ENCODE assay signal across 29 mouse cellular contexts in the genomic region with DNA sequence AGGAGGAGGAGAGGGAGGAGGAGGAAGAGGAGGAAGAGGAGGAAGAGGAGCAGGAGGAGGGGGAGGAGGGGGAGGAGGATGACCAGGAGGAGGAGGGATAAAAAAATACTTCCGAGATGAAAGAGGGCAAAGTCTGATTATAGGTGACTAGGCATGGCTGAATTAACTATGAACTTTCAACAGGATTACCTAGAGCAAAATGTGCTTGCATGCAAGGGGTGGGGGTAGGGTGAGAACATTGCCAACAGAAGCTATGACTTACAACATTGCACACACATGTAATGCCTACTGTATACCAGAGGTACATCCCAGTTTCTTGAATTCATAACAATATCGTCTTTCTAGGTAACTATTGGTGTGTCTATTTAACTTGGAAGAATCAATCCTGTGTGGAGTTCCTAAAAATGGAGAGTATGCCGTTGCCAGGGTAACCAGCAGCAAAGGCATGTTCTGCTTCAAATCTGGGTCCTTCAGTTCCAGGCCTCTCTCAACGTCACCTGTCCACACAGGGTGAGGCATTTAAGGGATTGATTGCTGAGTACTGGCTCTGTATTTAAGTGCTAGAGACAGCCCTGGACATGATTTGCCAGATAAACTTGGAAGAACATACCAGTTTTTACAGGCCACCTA. TPM values are rescaled to one million over a fixed set of nuclear protein-coding genes. Genes with fewer than 3 reads are reported as not detected.
DNase-seq lines count a peak whose midpoint lies in the region; ATAC-seq and TF ChIP-seq lines count a peak whose summit lies in the region.
"Had no signal": no experiment of that assay in that cellular context is flagged by ENCODE, and none has a peak within 500 bp of the region (broad histone marks: within the 10 kb centered on the region; RNA-seq: fewer than 3 reads in every experiment).

No protein-coding gene starts in this region.

- H3K4me1 ChIP-seq in intestine, postnatal 0 days (replicated peaks; ENCODE audit: control insufficient read depth, insufficient read depth, low read length), result no peaks in the 10 kb centered on the region; the same call in 1 of the 2 replicates
- no peaks in the 10 kb centered on the region for H3K4me1 ChIP-seq in intestine, embryonic 16.5 days (ENCODE audit: control insufficient read depth, insufficient read depth, low read length)
- H3K4me1 ChIP-seq in midbrain, postnatal 0 days (ENCODE audit: insufficient read depth, low read length), result no peaks in the 10 kb centered on the region
- H3K4me1 ChIP-seq in midbrain, embryonic 15.5 days, result no peaks in the 10 kb centered on the region
- H3K4me1 ChIP-seq: embryonic facial prominence, embryonic 15.5 days; heart, embryonic 12.5 days; hindbrain, embryonic 12.5 days; limb, embryonic 13.5 days; midbrain, embryonic 12.5 days had no signal

- peak; percentile 9 for DNase-seq in layer of hippocampus, adult 11-12 months (ENCODE audit: low spot score)
- DNase-seq in layer of hippocampus, postnatal 10 days (ENCODE audit: low spot score in 2 of 2), result no peak
- peak; percentile 8 for DNase-seq in midbrain, postnatal 0 days (ENCODE audit: low spot score)
- DNase-seq in heart, postnatal 36 days, result no peak
- DNase-seq: adrenal gland, postnatal 25 days; cerebellum, adult 9-10 months; gastrocnemius, postnatal 25 days; heart, adult 18-20 months; heart, postnatal 10 days; lung, embryonic 14.5 days; spleen, adult 18-20 months had no signal

- H3K27ac ChIP-seq in intestine, postnatal 0 days (ENCODE audit: low read depth, low read length), result no peak overlapping the region
- no peak overlapping the region for H3K27ac ChIP-seq in intestine, embryonic 16.5 days (ENCODE audit: low read length)
- no peak overlapping the region for H3K27ac ChIP-seq in midbrain, postnatal 0 days (ENCODE audit: low read depth, low read length)
- H3K27ac ChIP-seq in midbrain, embryonic 15.5 days, result no peak overlapping the region
- H3K27ac ChIP-seq: embryonic facial prominence, embryonic 15.5 days; hindbrain, embryonic 12.5 days; limb, embryonic 13.5 days; liver, embryonic 14.5 days; midbrain, embryonic 12.5 days had no signal

- H3K27me3 ChIP-seq in intestine, postnatal 0 days (replicated peaks; ENCODE audit: control insufficient read depth, insufficient read depth, low read length), result no peaks in the 10 kb centered on the region
- H3K27me3 ChIP-seq in intestine, embryonic 16.5 days (replicated peaks; ENCODE audit: control insufficient read depth, insufficient read depth, low read length), result no peaks in the 10 kb centered on the region
- H3K27me3 ChIP-seq in midbrain, postnatal 0 days (ENCODE audit: insufficient read depth, low read length), result no peaks in the 10 kb centered on the region
- no peaks in the 10 kb centered on the region for H3K27me3 ChIP-seq in midbrain, embryonic 15.5 days (replicated peaks)
- H3K27me3 ChIP-seq: embryonic facial prominence, embryonic 15.5 days; heart, embryonic 12.5 days; hindbrain, embryonic 12.5 days; limb, embryonic 13.5 days; midbrain, embryonic 12.5 days had no signal

- no peaks in the 10 kb centered on the region for H3K9me3 ChIP-seq in intestine, postnatal 0 days (ENCODE audit: control insufficient read depth)
- no peaks in the 10 kb centered on the region for H3K9me3 ChIP-seq in intestine, embryonic 16.5 days (ENCODE audit: control insufficient read depth, low read length)
- no peaks in the 10 kb centered on the region for H3K9me3 ChIP-seq in midbrain, postnatal 0 days (ENCODE audit: low read length)
- no peaks in the 10 kb centered on the region for H3K9me3 ChIP-seq in midbrain, embryonic 15.5 days
- H3K9me3 ChIP-seq: embryonic facial prominence, embryonic 15.5 days; heart, embryonic 12.5 days; hindbrain, embryonic 12.5 days; limb, embryonic 13.5 days; midbrain, embryonic 12.5 days had no signal

- no peak overlapping the region for H3K4me3 ChIP-seq in intestine, postnatal 0 days (ENCODE audit: low read depth, low read length)
- H3K4me3 ChIP-seq in intestine, embryonic 16.5 days (ENCODE audit: low read length), result no peak overlapping the region
- H3K4me3 ChIP-seq in midbrain, postnatal 0 days (ENCODE audit: low read depth, low read length), result no peak overlapping the region
- no peak overlapping the region for H3K4me3 ChIP-seq in midbrain, embryonic 15.5 days
- H3K4me3 ChIP-seq: embryonic facial prominence, embryonic 15.5 days; heart, embryonic 12.5 days; hindbrain, embryonic 12.5 days; limb, embryonic 13.5 days; midbrain, embryonic 12.5 days; myocyte had no signal

- intact Hi-C loops in heart, postnatal 36 days (cut with DNase I), result no loop called here

- TF ChIP-seq CTCF in intestine, postnatal 0 days (IDR thresholded peaks at IDR 0.05; ENCODE audit: low read depth), result no peak
- no peak for TF ChIP-seq CTCF in midbrain, postnatal 0 days (IDR thresholded peaks at IDR 0.05)

- 0 out of 2 replicates have a peak, but pooled peaks have one; percentile 48 for ATAC-seq in intestine, postnatal 0 days
- ATAC-seq in intestine, embryonic 16.5 days, result no peak
- ATAC-seq in midbrain, postnatal 0 days (ENCODE audit: low FRiP score), result no peak
- ATAC-seq in midbrain, embryonic 15.5 days (replicated peaks), result no peak
- ATAC-seq: forebrain, embryonic 14.5 days had no signal

- WGBS in intestine, postnatal 0 days, result 62% methylated on average over 4 of the region's 4 CpGs
- WGBS in intestine, embryonic 16.5 days, result 69% methylated on average over 4 of the region's 4 CpGs
- WGBS in midbrain, postnatal 0 days, result 59% methylated on average over 4 of the region's 4 CpGs
- WGBS in midbrain, embryonic 15.5 days, result 60% methylated on average over 4 of the region's 4 CpGs

- H3K36me3 ChIP-seq in intestine, postnatal 0 days (ENCODE audit: control insufficient read depth, insufficient read depth), result no peaks in the 10 kb centered on the region
- H3K36me3 ChIP-seq in intestine, embryonic 16.5 days (ENCODE audit: control insufficient read depth, insufficient read depth, low read length), result no peaks in the 10 kb centered on the region
- H3K36me3 ChIP-seq in midbrain, postnatal 0 days (ENCODE audit: insufficient read depth, low read length), result no peaks in the 10 kb centered on the region
- no peaks in the 10 kb centered on the region for H3K36me3 ChIP-seq in midbrain, embryonic 15.5 days (replicated peaks)
- H3K36me3 ChIP-seq: embryonic facial prominence, embryonic 15.5 days; heart, embryonic 12.5 days; hindbrain, embryonic 12.5 days; limb, embryonic 13.5 days; midbrain, embryonic 12.5 days had no signal

- no peak overlapping the region for H3K9ac ChIP-seq in intestine, postnatal 0 days (ENCODE audit: low read depth, low read length)
- no peak overlapping the region for H3K9ac ChIP-seq in intestine, embryonic 16.5 days (ENCODE audit: low read depth, low read length)
- no peak overlapping the region for H3K9ac ChIP-seq in midbrain, postnatal 0 days (replicated peaks; ENCODE audit: low read length, poor library complexity, severe bottlenecking)
- H3K9ac ChIP-seq in midbrain, embryonic 15.5 days, result no peak overlapping the region
- H3K9ac ChIP-seq: embryonic facial prominence, embryonic 15.5 days; heart, embryonic 12.5 days; hindbrain, embryonic 12.5 days; limb, embryonic 13.5 days; liver, embryonic 14.5 days; lung, embryonic 14.5 days; midbrain, embryonic 12.5 days had no signal

- no peak overlapping the region for H3K4me2 ChIP-seq in intestine, postnatal 0 days (replicated peaks; ENCODE audit: low read depth)
- H3K4me2 ChIP-seq in intestine, embryonic 16.5 days (ENCODE audit: low read depth, low read length), result no peak overlapping the region
- no peak overlapping the region for H3K4me2 ChIP-seq in midbrain, postnatal 0 days (ENCODE audit: low read depth, low read length, poor library complexity, severe bottlenecking)
- H3K4me2 ChIP-seq in midbrain, embryonic 15.5 days, result no peak overlapping the region
- H3K4me2 ChIP-seq: embryonic facial prominence, embryonic 15.5 days; heart, embryonic 12.5 days; hindbrain, embryonic 12.5 days; limb, embryonic 13.5 days; lung, embryonic 14.5 days; midbrain, embryonic 12.5 days had no signal

RNA-seq across cellular contexts. Expression of gene Ces1f, which starts 1.3 kb away (rescaled TPM):
- 0.59 and 0.71 TPM in 2 replicates for polyA plus RNA-seq in intestine, postnatal 0 days (2015; fragmentation: Nextera tagmentation; extraction: Ambion mirVana)
- polyA plus RNA-seq in intestine, embryonic 16.5 days (2015; fragmentation: Nextera tagmentation; extraction: Ambion mirVana), result 0.13 and 0.43 TPM in 2 replicates
- not detected for total RNA-seq in layer of hippocampus, postnatal 10 days (2021)
- 0.19 TPM in 1 of 2 replicates, not detected in the other for total RNA-seq in midbrain, postnatal 0 days (2014; rRNA removed)
- polyA plus RNA-seq in midbrain, postnatal 0 days (2015; fragmentation: Nextera tagmentation; extraction: Ambion mirVana), result not detected in 2 replicates
- not detected in 2 replicates for polyA plus RNA-seq in midbrain, embryonic 15.5 days (2015; fragmentation: Nextera tagmentation; extraction: Ambion mirVana)
- total RNA-seq in heart, postnatal 36 days (2021), result 1 to 10 TPM in 1 of 2 experiments, not detected in 1; 1.1 TPM
- total RNA-seq: ES-E14; layer of hippocampus, postnatal 14 days; megakaryocyte, adult 5-6 weeks had no signal
- polyA plus RNA-seq: embryonic facial prominence, embryonic 15.5 days; forebrain, embryonic 14.5 days; heart, embryonic 12.5 days; hindbrain, embryonic 12.5 days; limb, embryonic 13.5 days; midbrain, embryonic 12.5 days; myocyte; neural tube, embryonic 14.5 days had no signal

RNA-seq across cellular contexts. Expression of gene Ces1e, which starts 48.9 kb away (rescaled TPM):
- polyA plus RNA-seq in intestine, postnatal 0 days (2015; fragmentation: Nextera tagmentation; extraction: Ambion mirVana), result 0.66 and 1.1 TPM in 2 replicates
- polyA plus RNA-seq in intestine, embryonic 16.5 days (2015; fragmentation: Nextera tagmentation; extraction: Ambion mirVana), result 4.3 and 4.5 TPM in 2 replicates
- not detected for total RNA-seq in layer of hippocampus, postnatal 10 days (2021)
- total RNA-seq in midbrain, postnatal 0 days (2014; rRNA removed), result not detected in 2 replicates
- not detected in 2 replicates for polyA plus RNA-seq in midbrain, postnatal 0 days (2015; fragmentation: Nextera tagmentation; extraction: Ambion mirVana)
- polyA plus RNA-seq in midbrain, embryonic 15.5 days (2015; fragmentation: Nextera tagmentation; extraction: Ambion mirVana), result not detected in 2 replicates
- total RNA-seq in heart, postnatal 36 days (2021), result under 1 TPM; 0.36 to 0.98 TPM
- total RNA-seq: adrenal gland, postnatal 25 days; ES-E14; layer of hippocampus, postnatal 14 days; megakaryocyte, adult 5-6 weeks had no signal
- polyA plus RNA-seq: forebrain, embryonic 14.5 days; hindbrain, embryonic 12.5 days; limb, embryonic 13.5 days; midbrain, embryonic 12.5 days; myocyte; neural tube, embryonic 14.5 days; testis, adult 2 months; urinary bladder, adult 2 months had no signal

RNA-seq across cellular contexts. Expression of gene Ces1g, which starts 58.8 kb away (rescaled TPM):
- polyA plus RNA-seq in intestine, postnatal 0 days (2015; fragmentation: Nextera tagmentation; extraction: Ambion mirVana), result 0.16 TPM in 1 of 2 replicates, not detected in the other
- polyA plus RNA-seq in intestine, embryonic 16.5 days (2015; fragmentation: Nextera tagmentation; extraction: Ambion mirVana), result 0.16 and 0.20 TPM in 2 replicates
- not detected for total RNA-seq in layer of hippocampus, postnatal 10 days (2021)
- total RNA-seq in midbrain, postnatal 0 days (2014; rRNA removed), result 0.09 TPM in 1 of 2 replicates, not detected in the other
- not detected in 2 replicates for polyA plus RNA-seq in midbrain, postnatal 0 days (2015; fragmentation: Nextera tagmentation; extraction: Ambion mirVana)
- not detected in 2 replicates for polyA plus RNA-seq in midbrain, embryonic 15.5 days (2015; fragmentation: Nextera tagmentation; extraction: Ambion mirVana)
- total RNA-seq in heart, postnatal 36 days (2021), result under 1 TPM; 0.11 to 0.19 TPM
- total RNA-seq: adrenal gland, postnatal 25 days; gastrocnemius, postnatal 25 days; heart, postnatal 10 days; layer of hippocampus, postnatal 14 days; megakaryocyte, adult 5-6 weeks had no signal
- polyA plus RNA-seq: embryonic facial prominence, embryonic 15.5 days; forebrain, embryonic 14.5 days; heart, embryonic 12.5 days; hindbrain, embryonic 12.5 days; kidney, embryonic 16.5 days; limb, embryonic 13.5 days; midbrain, embryonic 12.5 days; myocyte; neural tube, embryonic 14.5 days had no signal

Comparison
In these comparisons a context has a peak if more than half of its experiments do, and no peak if none do; other contexts are left out.
1. DNase-seq: peak in layer of hippocampus, adult 11-12 months (single experiment) and midbrain, postnatal 0 days (single experiment); none in layer of hippocampus, postnatal 10 days (0 of 2) and heart, postnatal 36 days (0 of 2).